Mouse (Mus musculus) neutrophil, adult 83 days (primary cell): ENCODE results near the gene Elk1. TPM values are rescaled to one million over a fixed set of nuclear protein-coding genes. Genes with fewer than 3 reads are reported as not detected.

Experiments
- total RNA-seq, 2 experiments: library from RNA; stranded (reverse); gene quantifications; one replicate each; pipeline ENCODE4 v1.2.4; 2023

The Elk1 gene
- total RNA-seq = 10 to 100 TPM in 1 of 2 experiments, 1 to 10 TPM in 1; 9.7 to 11.9 TPM

GRCm38 (mm10) chrX:20950191-20950880, at the start of gene Elk1:
TSS of gene Elk1 (minus strand) at chrX:20950608.

GRCm38 (mm10) chrX:20961477-20962378, 11.3 kb upstream of the Elk1 start, which contains the start of gene Uxt:
TSS of gene Uxt (minus strand) at chrX:20962017.

GRCm38 (mm10) chrX:20931364-20931763, 19.0 kb downstream of the Elk1 start, which contains the start of gene Cfp:
TSS of gene Cfp (minus strand) at chrX:20931555.

GRCm38 (mm10) chrX:20920844-20921364, 29.5 kb downstream of the Elk1 start, which contains the start of gene Syn1:
TSS of gene Syn1 (minus strand) at chrX:20921004.

Other genes with a start within 250 kb of the Elk1 start
- gene Usp11, start 246.7 kb downstream of the Elk1 start, total RNA-seq = 1 to 10 TPM; 4.6 to 6.6 TPM
- gene Araf, start 152.8 kb downstream of the Elk1 start, total RNA-seq = 10 to 100 TPM; 53.8 to 54.4 TPM
- under 1 TPM in 1 of 2 experiments, not detected in 1; 0.68 TPM for gene Timp1, start 80.4 kb downstream of the Elk1 start, total RNA-seq
- 1 to 10 TPM; 1.8 to 2.1 TPM for gene Syn1, start 29.6 kb downstream of the Elk1 start, total RNA-seq
- gene Cfp, start 19.1 kb downstream of the Elk1 start, total RNA-seq = 100 to 1,000 TPM; 216 to 243 TPM
- 10 to 100 TPM; 20.2 to 29.1 TPM for gene Uxt, start 11.4 kb upstream of the Elk1 start, total RNA-seq
- 10 to 100 TPM; 10.3 to 14.3 TPM for gene Zfp182, start 111.7 kb upstream of the Elk1 start, total RNA-seq
- not detected for gene Spaca5, start 117.8 kb upstream of the Elk1 start, total RNA-seq
- gene Zfp300, start 138.9 kb upstream of the Elk1 start, total RNA-seq = under 1 TPM in 1 of 2 experiments, not detected in 1; 0.57 TPM
- gene Ssxa1, start 165.2 kb upstream of the Elk1 start, total RNA-seq = not detected
- not detected for gene Gm21876, start 225.0 kb upstream of the Elk1 start, total RNA-seq